ENCODE assay signal across 11 mouse cellular contexts in genomic region chr4:128710800-128711199, GRCm38 (mm10). TPM values are rescaled to one million over a fixed set of nuclear protein-coding genes. Genes with fewer than 3 reads are reported as not detected.
DNase-seq lines count a peak whose midpoint lies in the region; ATAC-seq and TF ChIP-seq lines count a peak whose summit lies in the region.
"Had no signal": no experiment of that assay in that cellular context is flagged by ENCODE, and none has a peak within 500 bp of the region (broad histone marks: within the 10 kb centered on the region; RNA-seq: fewer than 3 reads in every experiment).

No protein-coding gene starts in this region.

- no peak overlapping the region for H3K4me3 ChIP-seq in intestine, embryonic 16.5 days (ENCODE audit: low read length)
- H3K4me3 ChIP-seq in intestine, embryonic 15.5 days (replicated peaks) = no peak overlapping the region
- H3K4me3 ChIP-seq in embryonic facial prominence, embryonic 11.5 days (ENCODE audit: low read depth, low read length) = no peak overlapping the region
- H3K4me3 ChIP-seq in hindbrain, embryonic 13.5 days = no peak overlapping the region
- no peak overlapping the region for H3K4me3 ChIP-seq in midbrain, embryonic 14.5 days (replicated peaks; ENCODE audit: low read depth, low read length)
- no peak overlapping the region for H3K4me3 ChIP-seq in lung, adult 2 months (replicated peaks; ENCODE audit: extremely low read depth, low read depth, low read length)

- TF ChIP-seq CTCF in lung, adult 2 months (IDR thresholded peaks at IDR 0.05; ENCODE audit: insufficient read depth, low read length) = no peak

- ATAC-seq in intestine, embryonic 16.5 days = no peak
- no peak for ATAC-seq in intestine, embryonic 15.5 days
- ATAC-seq in embryonic facial prominence, embryonic 11.5 days (replicated peaks; ENCODE audit: insufficient number of reproducible peaks, low FRiP score, low TSS enrichment, low read depth) = peak; percentile 7; the same call in 1 of the 2 replicates
- peak; percentile 25 for ATAC-seq in hindbrain, embryonic 13.5 days (ENCODE audit: low FRiP score)
- no peak for ATAC-seq in midbrain, embryonic 14.5 days (ENCODE audit: low FRiP score, low TSS enrichment)

- no peak overlapping the region for H3K4me2 ChIP-seq in intestine, embryonic 16.5 days (ENCODE audit: low read depth, low read length)
- no peak overlapping the region for H3K4me2 ChIP-seq in intestine, embryonic 15.5 days (replicated peaks)
- H3K4me2 ChIP-seq in embryonic facial prominence, embryonic 11.5 days (ENCODE audit: low read depth, low read length) = no peak overlapping the region
- no peak overlapping the region for H3K4me2 ChIP-seq in hindbrain, embryonic 13.5 days
- no peak overlapping the region for H3K4me2 ChIP-seq in midbrain, embryonic 14.5 days (ENCODE audit: low read length)

- H3K9me3 ChIP-seq in intestine, embryonic 16.5 days (ENCODE audit: control insufficient read depth, low read length) = no peaks in the 10 kb centered on the region
- H3K9me3 ChIP-seq in intestine, embryonic 15.5 days = no peaks in the 10 kb centered on the region
- no peaks in the 10 kb centered on the region for H3K9me3 ChIP-seq in embryonic facial prominence, embryonic 11.5 days (replicated peaks; ENCODE audit: control insufficient read depth, low read length)
- no peaks in the 10 kb centered on the region for H3K9me3 ChIP-seq in hindbrain, embryonic 13.5 days
- no peaks in the 10 kb centered on the region for H3K9me3 ChIP-seq in midbrain, embryonic 14.5 days (ENCODE audit: control insufficient read depth, low read length)
- H3K9me3 ChIP-seq: heart, embryonic 15.5 days; megakaryocyte, embryonic 14.5 days had no signal

- no peak for TF ChIP-seq POLR2A in lung, adult 2 months (IDR thresholded peaks at IDR 0.05; ENCODE audit: borderline replicate concordance, extremely low read depth, low read depth, low read length)

- 79% methylated on average over 9 of the region's 9 CpGs for WGBS in intestine, embryonic 16.5 days
- 82% methylated on average over 9 of the region's 9 CpGs for whole genome bisulfite sequencing in intestine, embryonic 15.5 days
- 69% methylated on average over 9 of the region's 9 CpGs for WGBS in embryonic facial prominence, embryonic 11.5 days
- WGBS in hindbrain, embryonic 13.5 days = 81% methylated on average over 9 of the region's 9 CpGs
- 70% methylated on average over 9 of the region's 9 CpGs for WGBS in midbrain, embryonic 14.5 days
- WGBS in lung, adult 2 months = 72% methylated on average over 9 of the region's 9 CpGs

- H3K4me1 ChIP-seq in intestine, embryonic 16.5 days (ENCODE audit: control insufficient read depth, insufficient read depth, low read length) = peaks cover 18% of the 10 kb centered on the region
- H3K4me1 ChIP-seq in intestine, embryonic 15.5 days (replicated peaks) = peaks cover 27% of the 10 kb centered on the region
- peaks cover 10% of the 10 kb centered on the region for H3K4me1 ChIP-seq in embryonic facial prominence, embryonic 11.5 days (ENCODE audit: control insufficient read depth, insufficient read depth, low read length)
- H3K4me1 ChIP-seq in hindbrain, embryonic 13.5 days (replicated peaks) = peaks cover 60% of the 10 kb centered on the region
- peaks cover 35% of the 10 kb centered on the region for H3K4me1 ChIP-seq in midbrain, embryonic 14.5 days (ENCODE audit: control insufficient read depth, insufficient read depth, low read length)
- H3K4me1 ChIP-seq in lung, adult 2 months (ENCODE audit: control insufficient read depth, insufficient read depth, low read length) = peaks cover 2% of the 10 kb centered on the region; the same call in 1 of the 2 replicates

- H3K9ac ChIP-seq in intestine, embryonic 16.5 days (ENCODE audit: low read depth, low read length) = peak overlapping the region; percentile 25; the same call in 1 of the 2 replicates
- no peak overlapping the region for H3K9ac ChIP-seq in intestine, embryonic 15.5 days
- peak overlapping the region; percentile 32; the same call in 1 of the 2 replicates for H3K9ac ChIP-seq in embryonic facial prominence, embryonic 11.5 days (replicated peaks; ENCODE audit: low read length)
- peak overlapping the region; percentile 46; the same call in 1 of the 2 replicates for H3K9ac ChIP-seq in hindbrain, embryonic 13.5 days
- peak overlapping the region; percentile 37; the same call in 1 of the 2 replicates for H3K9ac ChIP-seq in midbrain, embryonic 14.5 days (replicated peaks; ENCODE audit: low read length)

- peaks cover 2% of the 10 kb centered on the region; the same call in 1 of the 2 replicates for H3K36me3 ChIP-seq in intestine, embryonic 16.5 days (ENCODE audit: control insufficient read depth, insufficient read depth, low read length)
- H3K36me3 ChIP-seq in intestine, embryonic 15.5 days = no peaks in the 10 kb centered on the region
- H3K36me3 ChIP-seq in embryonic facial prominence, embryonic 11.5 days (replicated peaks; ENCODE audit: control insufficient read depth, insufficient read depth, low read depth, low read length) = no peaks in the 10 kb centered on the region
- peaks cover 38% of the 10 kb centered on the region for H3K36me3 ChIP-seq in hindbrain, embryonic 13.5 days
- H3K36me3 ChIP-seq in midbrain, embryonic 14.5 days (ENCODE audit: control insufficient read depth, insufficient read depth, low read length) = peaks cover 9% of the 10 kb centered on the region
- H3K36me3 ChIP-seq: heart, embryonic 15.5 days had no signal

- no peak overlapping the region for H3K27ac ChIP-seq in intestine, embryonic 16.5 days (ENCODE audit: low read length)
- no peak overlapping the region for H3K27ac ChIP-seq in intestine, embryonic 15.5 days
- no peak overlapping the region for H3K27ac ChIP-seq in embryonic facial prominence, embryonic 11.5 days (replicated peaks; ENCODE audit: low read depth, low read length)
- H3K27ac ChIP-seq in hindbrain, embryonic 13.5 days = peak overlapping the region; percentile 66
- H3K27ac ChIP-seq in midbrain, embryonic 14.5 days (replicated peaks; ENCODE audit: low read depth, low read length) = peak overlapping the region; percentile 49
- H3K27ac ChIP-seq: heart, embryonic 15.5 days had no signal

- no peak for DNase-seq in embryonic facial prominence, embryonic 11.5 days (ENCODE audit: low spot score)
- no peak for DNase-seq in midbrain, embryonic 14.5 days
- no peak for DNase-seq in adrenal gland, adult (ENCODE audit: inconsistent age in 2 of 2, low spot score in 1 of 2)
- no peak for DNase-seq in layer of hippocampus, adult 9-11 months
- DNase-seq in lung, adult 2 months = no peak

- H3K27me3 ChIP-seq in intestine, embryonic 16.5 days (replicated peaks; ENCODE audit: control insufficient read depth, insufficient read depth, low read length) = no peaks in the 10 kb centered on the region
- no peaks in the 10 kb centered on the region for H3K27me3 ChIP-seq in intestine, embryonic 15.5 days (replicated peaks)
- H3K27me3 ChIP-seq in embryonic facial prominence, embryonic 11.5 days (ENCODE audit: control insufficient read depth, insufficient read depth, low read length) = no peaks in the 10 kb centered on the region
- 0 out of 2 replicates have a peak, but pooled peaks cover 2% of the 10 kb centered on the region for H3K27me3 ChIP-seq in hindbrain, embryonic 13.5 days
- no peaks in the 10 kb centered on the region for H3K27me3 ChIP-seq in midbrain, embryonic 14.5 days (ENCODE audit: control insufficient read depth, insufficient read depth, low read length)
- H3K27me3 ChIP-seq: megakaryocyte, embryonic 14.5 days had no signal

RNA-seq across cellular contexts. Expression of gene A3galt2, which starts 44.4 kb away (rescaled TPM):
- polyA plus RNA-seq in intestine, embryonic 16.5 days (2015; fragmentation: Nextera tagmentation; extraction: Ambion mirVana) = 0.07 and 0.09 TPM in 2 replicates
- polyA plus RNA-seq in intestine, embryonic 15.5 days (2015; fragmentation: Nextera tagmentation; extraction: Ambion mirVana) = 0.08 and 0.13 TPM in 2 replicates
- polyA plus RNA-seq in embryonic facial prominence, embryonic 11.5 days (2014; fragmentation: Nextera tagmentation; extraction: Ambion mirVana) = 0.11 and 0.18 TPM in 2 replicates
- 0.38 and 0.53 TPM in 2 replicates for polyA plus RNA-seq in hindbrain, embryonic 13.5 days (2015; fragmentation: Nextera tagmentation; extraction: Ambion mirVana)
- 0.47 and 0.74 TPM in 2 replicates for polyA plus RNA-seq in midbrain, embryonic 14.5 days (2014; fragmentation: Nextera tagmentation; extraction: Ambion mirVana)
- polyA plus RNA-seq in lung, adult 2 months (2012; rRNA removed) = 0.34 and 0.58 TPM in 2 replicates
- polyA plus RNA-seq: erythroblast, embryonic 14.5 days; heart, embryonic 15.5 days had no signal

RNA-seq across cellular contexts. Expression of gene Phc2, which starts 56.3 kb away (rescaled TPM):
- 9.9 and 10.3 TPM in 2 replicates for polyA plus RNA-seq in intestine, embryonic 16.5 days (2015; fragmentation: Nextera tagmentation; extraction: Ambion mirVana)
- polyA plus RNA-seq in intestine, embryonic 15.5 days (2015; fragmentation: Nextera tagmentation; extraction: Ambion mirVana) = 39.2 and 42.3 TPM in 2 replicates
- 65.7 and 68.0 TPM in 2 replicates for polyA plus RNA-seq in embryonic facial prominence, embryonic 11.5 days (2014; fragmentation: Nextera tagmentation; extraction: Ambion mirVana)
- polyA plus RNA-seq in hindbrain, embryonic 13.5 days (2015; fragmentation: Nextera tagmentation; extraction: Ambion mirVana) = 31.3 and 35.8 TPM in 2 replicates
- 48.4 and 54.2 TPM in 2 replicates for polyA plus RNA-seq in midbrain, embryonic 14.5 days (2014; fragmentation: Nextera tagmentation; extraction: Ambion mirVana)
- polyA plus RNA-seq in lung, adult 2 months (2012; rRNA removed) = 125 and 126 TPM in 2 replicates

Comparison
In these comparisons a context has a peak if more than half of its experiments do, and no peak if none do; other contexts are left out.
1. ATAC-seq: peak in embryonic facial prominence, embryonic 11.5 days (single experiment) and hindbrain, embryonic 13.5 days (single experiment); none in intestine, embryonic 16.5 days (single experiment), intestine, embryonic 15.5 days (single experiment) and midbrain, embryonic 14.5 days (single experiment).
2. H3K27ac ChIP-seq: peak in hindbrain, embryonic 13.5 days (single experiment) and midbrain, embryonic 14.5 days (single experiment); none in intestine, embryonic 16.5 days (single experiment), intestine, embryonic 15.5 days (single experiment) and embryonic facial prominence, embryonic 11.5 days (single experiment).